Mouse (Mus musculus): ENCODE measurements around the gene Rac2. TPM values are rescaled to one million over a fixed set of nuclear protein-coding genes. Genes with fewer than 3 reads are reported as not detected.

The Rac2 gene
- polyA plus RNA-seq, 1 experiment from 2014 or later, result 6.4 TPM

DNA sequence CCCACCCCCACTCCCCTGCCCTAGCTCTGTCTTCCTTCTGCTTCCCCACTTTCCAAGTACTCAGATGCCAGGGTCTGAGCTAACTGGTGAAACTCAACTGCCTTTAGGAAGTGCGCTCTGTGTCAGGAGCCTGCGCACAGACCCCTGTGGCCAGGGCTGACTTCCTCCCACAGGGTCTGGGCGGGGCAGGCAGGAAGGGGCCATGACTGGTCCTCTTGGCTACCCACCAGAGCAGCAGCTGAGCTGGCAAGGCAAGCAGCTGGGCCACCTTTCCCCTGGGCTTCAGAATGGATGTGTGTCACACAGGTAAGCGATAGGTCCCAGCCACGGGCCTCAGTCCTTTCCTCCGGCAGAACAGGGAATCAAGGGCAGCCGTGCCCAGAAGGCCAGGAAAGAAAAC, 24.3 kb upstream of the Rac2 start, which contains the start of gene Cyth4:
Gene Cyth4 (plus strand): TSS at position 134 of the 400 bp plus-strand sequence.
- Histone ChIP-seq H3K9ac (ENCODE audit: low read length) (0 out of 2 replicates have a peak within 1 kb of the TSS, but pooled peaks have one; percentile 27), H3K4me1 (replicated peaks; ENCODE audit: control insufficient read depth, insufficient read depth) (no peaks in the 10 kb centered on the region), H3K27me3 (ENCODE audit: control insufficient read depth, insufficient read depth, low read length) (no peaks in the 10 kb centered on the region), H3K36me3 (ENCODE audit: control insufficient read depth, insufficient read depth, low read length) (no peaks in the 10 kb centered on the region), H3K4me3 (ENCODE audit: low read depth, low read length) (no peak within 1 kb of the TSS), H3K9me3 (ENCODE audit: control insufficient read depth, low read length) (no peaks in the 10 kb centered on the region), H3K27ac (replicated peaks) (0 out of 2 replicates have a peak within 1 kb of the TSS, but pooled peaks have one; percentile 8), H3K4me2 (replicated peaks; ENCODE audit: low read depth) (no peak within 1 kb of the TSS; the same call in 1 of the 2 replicates)
- WGBS, result 82% methylated on average over 7 of the region's 7 CpGs
- TF ChIP-seq EP300 (optimal IDR thresholded peaks at IDR 0.05), result no peak
- no peak for TF ChIP-seq CTCF (IDR thresholded peaks at IDR 0.05; ENCODE audit: low read depth)
- ATAC-seq (ENCODE audit: low FRiP score, low TSS enrichment), result 0 out of 2 replicates have a peak, but pooled peaks have one; percentile 38
- DNase-seq (ENCODE audit: low spot score), result no peak

DNA sequence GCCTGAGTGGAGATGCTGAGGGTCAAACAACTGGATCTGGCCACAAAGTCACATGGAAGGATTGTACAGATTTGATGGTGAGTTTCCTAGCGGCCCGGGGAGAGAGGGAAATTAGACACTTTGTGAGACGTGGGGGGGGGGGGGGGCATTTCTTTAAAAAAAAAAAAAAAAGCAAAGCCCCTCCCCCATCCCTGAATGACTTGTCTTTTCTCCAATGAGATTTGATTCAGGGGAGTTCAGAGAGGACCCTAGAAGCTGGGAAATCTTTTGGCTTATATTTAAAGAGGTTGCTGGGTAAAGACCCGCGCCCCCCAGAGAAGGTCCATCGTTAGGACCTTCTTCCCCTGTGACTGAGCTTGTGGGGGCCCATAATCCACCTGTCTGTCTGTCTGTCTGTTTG, 23.9 kb upstream of the Rac2 start:
- no peaks in the 10 kb centered on the region for H3K27me3 ChIP-seq (ENCODE audit: control insufficient read depth, insufficient read depth, low read length)
- H3K9ac ChIP-seq (ENCODE audit: low read length), result no peak overlapping the region
- no peaks in the 10 kb centered on the region for H3K4me1 ChIP-seq (replicated peaks; ENCODE audit: control insufficient read depth, insufficient read depth)
- H3K36me3 ChIP-seq (ENCODE audit: control insufficient read depth, insufficient read depth, low read length), result no peaks in the 10 kb centered on the region
- ATAC-seq (ENCODE audit: low FRiP score, low TSS enrichment) (no peak), DNase-seq (ENCODE audit: low spot score) (no peak)
- H3K4me2 ChIP-seq (replicated peaks; ENCODE audit: low read depth), result no peak overlapping the region
- 74% methylated on average over 6 of the region's 6 CpGs for WGBS
- no peaks in the 10 kb centered on the region for H3K9me3 ChIP-seq (ENCODE audit: control insufficient read depth, low read length)
- no peak overlapping the region for H3K4me3 ChIP-seq (ENCODE audit: low read depth, low read length)
- H3K27ac ChIP-seq (replicated peaks), result no peak overlapping the region
- TF ChIP-seq CTCF (IDR thresholded peaks at IDR 0.05; ENCODE audit: low read depth) (no peak), EP300 (optimal IDR thresholded peaks at IDR 0.05) (no peak)

DNA sequence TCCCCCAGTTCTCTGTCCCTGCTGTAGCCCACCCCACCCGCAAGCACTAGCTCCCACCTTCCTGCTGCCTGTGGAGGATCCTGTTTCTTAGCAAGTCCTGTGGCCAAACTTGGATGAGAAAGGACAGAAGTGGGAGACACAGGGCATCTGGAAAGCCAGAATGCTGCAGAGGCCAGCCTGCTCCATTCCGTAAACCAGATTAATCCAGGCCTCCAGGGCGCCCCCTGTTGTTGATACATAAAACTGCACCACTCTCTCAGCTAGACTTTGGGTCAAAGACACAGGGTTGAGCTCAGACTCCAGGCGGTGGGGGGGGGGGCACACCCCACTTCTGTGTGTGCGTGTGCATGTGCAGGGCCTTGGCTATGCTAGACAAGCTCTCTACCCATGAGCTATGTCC, 22.9 kb upstream of the Rac2 start:
- no peak overlapping the region for H3K27ac ChIP-seq (replicated peaks)
- no peaks in the 10 kb centered on the region for H3K27me3 ChIP-seq (ENCODE audit: control insufficient read depth, insufficient read depth, low read length)
- ATAC-seq (ENCODE audit: low FRiP score, low TSS enrichment) (no peak), DNase-seq (ENCODE audit: low spot score) (no peak)
- no peak overlapping the region for H3K4me2 ChIP-seq (replicated peaks; ENCODE audit: low read depth)
- 68% methylated on average over 5 of the region's 5 CpGs for WGBS
- H3K4me3 ChIP-seq (ENCODE audit: low read depth, low read length), result no peak overlapping the region
- no peaks in the 10 kb centered on the region for H3K9me3 ChIP-seq (ENCODE audit: control insufficient read depth, low read length)
- no peaks in the 10 kb centered on the region for H3K4me1 ChIP-seq (replicated peaks; ENCODE audit: control insufficient read depth, insufficient read depth)
- no peak overlapping the region for H3K9ac ChIP-seq (ENCODE audit: low read length)
- no peak for TF ChIP-seq EP300 (optimal IDR thresholded peaks at IDR 0.05)
- peak; percentile 35; the same call in 1 of the 2 replicates for TF ChIP-seq CTCF (IDR thresholded peaks at IDR 0.05; ENCODE audit: low read depth)
- H3K36me3 ChIP-seq (ENCODE audit: control insufficient read depth, insufficient read depth, low read length), result no peaks in the 10 kb centered on the region

DNA sequence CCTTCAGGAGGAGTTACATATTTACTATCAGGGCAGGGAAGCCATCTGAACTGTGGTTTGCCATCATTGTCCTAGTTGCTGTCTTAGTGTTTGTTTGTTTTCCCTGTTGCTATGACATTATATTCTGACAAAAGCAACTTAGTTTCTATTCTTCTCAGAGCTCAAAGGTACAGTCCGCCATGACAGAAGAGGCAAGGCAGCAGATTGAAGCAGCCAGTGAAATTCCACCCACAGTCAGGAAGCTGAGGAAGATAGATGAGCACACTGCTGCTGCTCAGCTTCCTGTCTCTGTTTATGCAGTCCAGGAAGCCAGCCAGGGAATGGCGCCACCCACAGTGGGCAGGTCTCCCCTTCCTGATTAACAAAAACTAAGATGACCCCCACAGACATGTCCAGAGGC, 22.2 kb upstream of the Rac2 start:
- Histone ChIP-seq H3K36me3 (ENCODE audit: control insufficient read depth, insufficient read depth, low read length) (no peaks in the 10 kb centered on the region), H3K4me2 (replicated peaks; ENCODE audit: low read depth) (no peak overlapping the region), H3K9me3 (ENCODE audit: control insufficient read depth, low read length) (no peaks in the 10 kb centered on the region), H3K4me1 (replicated peaks; ENCODE audit: control insufficient read depth, insufficient read depth) (no peaks in the 10 kb centered on the region), H3K27ac (replicated peaks) (no peak overlapping the region), H3K4me3 (ENCODE audit: low read depth, low read length) (no peak overlapping the region), H3K9ac (ENCODE audit: low read length) (no peak overlapping the region), H3K27me3 (ENCODE audit: control insufficient read depth, insufficient read depth, low read length) (no peaks in the 10 kb centered on the region)
- ATAC-seq (ENCODE audit: low FRiP score, low TSS enrichment), result no peak
- TF ChIP-seq EP300 (optimal IDR thresholded peaks at IDR 0.05) (no peak), CTCF (IDR thresholded peaks at IDR 0.05; ENCODE audit: low read depth) (no peak)
- no peak for DNase-seq (ENCODE audit: low spot score)
- 75% methylated on average over 2 of the region's 2 CpGs for WGBS

- Histone ChIP-seq H3K4me1 (replicated peaks; ENCODE audit: control insufficient read depth, insufficient read depth) (no peaks in the 10 kb centered on the region), H3K27ac (replicated peaks) (no peak overlapping the region), H3K27me3 (ENCODE audit: control insufficient read depth, insufficient read depth, low read length) (no peaks in the 10 kb centered on the region), H3K9me3 (ENCODE audit: control insufficient read depth, low read length) (no peaks in the 10 kb centered on the region), H3K4me3 (ENCODE audit: low read depth, low read length) (no peak overlapping the region), H3K36me3 (ENCODE audit: control insufficient read depth, insufficient read depth, low read length) (no peaks in the 10 kb centered on the region), H3K9ac (ENCODE audit: low read length) (no peak overlapping the region), H3K4me2 (replicated peaks; ENCODE audit: low read depth) (no peak overlapping the region)
- TF ChIP-seq EP300 (optimal IDR thresholded peaks at IDR 0.05), result no peak
- no peak for TF ChIP-seq CTCF (IDR thresholded peaks at IDR 0.05; ENCODE audit: low read depth)
- WGBS, result 78% methylated on average over 7 of the region's 7 CpGs
- DNase-seq (ENCODE audit: low spot score) (no peak), ATAC-seq (ENCODE audit: low FRiP score, low TSS enrichment) (no peak)
These were observed 21.4 kb upstream of the Rac2 start for GRCm38 (mm10) chr15:78593896-78594425.

- no peak for DNase-seq (ENCODE audit: low spot score)
- no peak for ATAC-seq (ENCODE audit: low FRiP score, low TSS enrichment)
These were observed 19.9 kb upstream of the Rac2 start for GRCm38 (mm10) chr15:78592452-78592968.

More at GRCm38 (mm10) chr15:78592452-78592968, 19.9 kb upstream of the Rac2 start:
- no peaks in the 10 kb centered on the region for H3K9me3 ChIP-seq (ENCODE audit: control insufficient read depth, low read length)
- WGBS, result 79% methylated on average over 14 of the region's 14 CpGs
- TF ChIP-seq EP300 (optimal IDR thresholded peaks at IDR 0.05) (no peak), CTCF (IDR thresholded peaks at IDR 0.05; ENCODE audit: low read depth) (no peak)
- H3K4me3 ChIP-seq (ENCODE audit: low read depth, low read length), result no peak overlapping the region
- no peak overlapping the region for H3K9ac ChIP-seq (ENCODE audit: low read length)
- no peak overlapping the region for H3K4me2 ChIP-seq (replicated peaks; ENCODE audit: low read depth)
- H3K27me3 ChIP-seq (ENCODE audit: control insufficient read depth, insufficient read depth, low read length), result no peaks in the 10 kb centered on the region
- H3K36me3 ChIP-seq (ENCODE audit: control insufficient read depth, insufficient read depth, low read length), result no peaks in the 10 kb centered on the region
- no peaks in the 10 kb centered on the region for H3K4me1 ChIP-seq (replicated peaks; ENCODE audit: control insufficient read depth, insufficient read depth)
- H3K27ac ChIP-seq (replicated peaks), result no peak overlapping the region

Data from stomach, postnatal 0 days (tissue).